Mouse (Mus musculus): ENCODE measurements around the gene Hecw2. TPM values are rescaled to one million over a fixed set of nuclear protein-coding genes. Genes with fewer than 3 reads are reported as not detected.

Gene Hecw2
- polyA plus RNA-seq, 2 experiments from 2014 or later, result 0.04 TPM; not detected in 1

DNA sequence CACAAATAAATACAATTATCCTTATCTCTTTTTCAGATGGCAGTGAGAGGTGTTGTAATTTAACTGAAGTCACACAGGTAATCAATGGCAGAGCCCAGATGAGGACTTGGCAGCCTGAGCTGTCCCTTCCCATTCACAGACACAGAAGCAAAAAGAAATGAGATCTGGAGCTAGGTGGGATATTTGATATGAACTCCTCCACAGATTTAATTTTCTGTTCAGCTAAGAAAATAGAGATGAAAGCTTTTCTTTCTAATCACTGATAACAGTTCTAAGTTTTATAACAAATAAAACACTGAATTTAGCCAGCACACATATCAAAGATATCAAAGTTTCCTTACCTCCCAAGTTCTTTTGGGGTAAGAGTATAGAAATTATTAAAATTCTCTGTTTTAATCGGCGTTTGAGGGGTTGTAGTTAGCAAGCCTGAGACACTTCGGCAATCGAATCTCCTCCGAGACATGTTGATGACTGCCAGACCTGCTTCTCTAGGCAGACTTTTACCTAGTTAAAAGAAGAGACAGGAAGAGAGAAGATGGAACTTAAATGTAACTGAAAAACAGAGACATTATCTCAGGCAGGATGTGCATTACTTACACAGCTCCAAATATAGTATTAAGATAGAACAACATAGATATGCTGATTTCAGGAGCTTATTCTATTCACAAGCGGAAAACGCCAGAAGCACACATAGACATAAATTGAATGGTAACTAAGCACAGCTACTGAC is 418.6 kb downstream of the Hecw2 start:
- peak; percentile 40 for ATAC-seq

DNA sequence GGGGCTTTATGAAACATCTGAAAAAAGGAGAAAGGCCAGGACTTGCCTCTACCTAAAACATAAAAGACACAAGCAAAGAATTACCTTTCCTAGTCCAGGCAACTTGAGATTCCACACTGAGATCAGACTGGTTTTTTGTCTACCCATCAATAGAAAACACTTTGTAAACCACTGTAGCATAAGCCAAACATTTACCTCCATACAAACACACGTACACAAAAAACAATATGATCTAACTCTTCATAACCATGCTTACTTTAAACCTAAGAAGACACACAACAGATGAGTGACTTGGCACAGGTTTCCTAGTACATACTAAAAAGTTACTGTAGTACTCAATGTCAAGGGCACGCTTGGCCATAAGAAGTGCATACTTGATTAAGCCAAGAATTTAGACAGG is 419.4 kb downstream of the Hecw2 start:
- ATAC-seq, result no peak

DNA sequence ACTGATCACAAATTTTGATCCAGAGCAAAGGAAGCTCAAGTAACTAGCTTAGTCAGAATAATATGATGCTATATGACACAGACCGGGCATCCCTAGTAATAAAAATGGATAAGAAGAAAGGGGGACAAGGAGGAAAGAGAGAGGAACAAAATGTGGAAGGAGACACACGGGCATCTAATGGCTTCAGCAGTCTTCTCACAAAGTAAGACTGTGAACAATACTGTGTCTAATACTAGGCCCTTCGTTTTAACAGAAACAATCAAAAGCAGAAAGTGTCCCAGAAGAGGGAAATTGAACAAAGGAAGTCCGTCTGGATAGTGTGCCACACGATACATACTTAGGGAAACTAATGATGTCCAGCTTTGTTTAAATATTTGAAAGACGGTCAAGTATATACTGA is 419.9 kb downstream of the Hecw2 start:
- ATAC-seq, result no peak

DNA sequence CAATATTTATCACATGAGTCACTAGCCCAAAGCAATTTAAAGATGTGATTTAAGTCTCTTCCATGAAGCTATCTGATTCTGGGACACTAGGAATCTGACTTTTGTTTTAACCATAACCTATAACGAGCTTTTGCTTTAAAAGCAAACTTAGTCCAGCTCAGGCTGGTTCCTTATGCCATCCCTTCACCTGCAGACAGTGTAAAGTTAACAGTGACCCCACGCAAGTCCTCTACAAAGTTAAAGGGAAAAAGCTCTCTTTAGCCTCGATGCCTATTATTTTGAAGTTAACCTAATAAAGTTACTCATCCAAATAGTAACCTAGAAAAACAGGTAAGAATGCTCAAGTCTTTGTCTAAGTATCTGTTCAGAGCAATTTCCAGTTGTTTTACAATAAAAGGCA is 420.4 kb downstream of the Hecw2 start:
- no peak for ATAC-seq

DNA sequence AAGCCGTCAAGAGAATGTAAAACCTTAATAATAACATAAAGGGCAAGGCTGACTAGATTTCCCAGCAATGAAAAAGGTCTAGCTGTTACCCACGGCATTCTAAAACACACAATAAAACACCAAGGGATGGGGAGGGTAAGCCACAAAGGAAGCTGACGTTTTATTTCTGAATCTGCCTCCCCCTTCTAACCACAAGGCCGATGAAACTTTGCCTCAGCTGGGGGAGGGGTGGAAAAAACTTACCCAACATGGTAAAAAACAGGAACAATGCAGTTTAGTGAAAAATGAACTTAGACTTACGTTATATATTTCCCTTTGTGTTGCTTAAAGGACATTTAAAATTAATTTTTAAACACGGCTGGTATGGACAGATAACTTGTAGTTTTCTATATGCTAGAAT is 421.0 kb downstream of the Hecw2 start:
- peak; percentile 72 for ATAC-seq

DNA sequence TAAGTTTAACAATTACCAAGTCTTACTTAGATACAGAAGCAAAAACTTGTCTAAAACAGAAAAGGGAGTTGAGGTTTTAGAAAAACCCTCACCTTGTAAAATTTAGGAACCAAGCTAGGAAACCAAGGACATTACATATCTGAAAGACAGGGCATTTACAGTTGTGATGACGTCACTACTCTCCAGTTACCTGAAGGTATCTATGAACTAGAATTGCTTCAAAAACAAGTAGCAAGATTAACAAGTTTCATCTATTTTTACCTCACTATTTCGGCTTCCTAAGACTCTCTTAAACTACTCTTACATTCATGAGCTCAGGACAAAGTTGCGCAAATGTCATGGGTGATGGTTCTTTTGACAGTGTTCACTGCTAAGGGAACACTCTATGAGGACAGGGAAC is 422.0 kb downstream of the Hecw2 start:
- no peak for ATAC-seq

DNA sequence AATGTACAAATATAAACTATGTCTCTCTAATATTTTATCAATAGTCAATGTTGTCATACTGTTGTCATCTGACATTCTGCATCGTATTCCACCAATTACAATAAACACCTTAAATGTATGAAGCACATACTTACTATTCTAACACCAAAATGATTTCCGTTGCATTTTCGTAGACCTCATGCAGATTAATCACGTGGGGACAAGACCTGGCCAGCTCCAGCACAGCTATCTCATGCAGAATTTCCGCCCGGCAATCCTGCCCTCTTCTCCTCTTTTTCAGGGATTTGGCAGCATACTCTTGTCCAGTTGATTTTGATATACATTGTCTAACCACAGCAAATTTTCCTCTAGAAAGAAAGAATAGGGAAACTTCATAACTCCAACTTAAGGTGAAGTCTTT is 423.5 kb downstream of the Hecw2 start:
- no peak for ATAC-seq

DNA sequence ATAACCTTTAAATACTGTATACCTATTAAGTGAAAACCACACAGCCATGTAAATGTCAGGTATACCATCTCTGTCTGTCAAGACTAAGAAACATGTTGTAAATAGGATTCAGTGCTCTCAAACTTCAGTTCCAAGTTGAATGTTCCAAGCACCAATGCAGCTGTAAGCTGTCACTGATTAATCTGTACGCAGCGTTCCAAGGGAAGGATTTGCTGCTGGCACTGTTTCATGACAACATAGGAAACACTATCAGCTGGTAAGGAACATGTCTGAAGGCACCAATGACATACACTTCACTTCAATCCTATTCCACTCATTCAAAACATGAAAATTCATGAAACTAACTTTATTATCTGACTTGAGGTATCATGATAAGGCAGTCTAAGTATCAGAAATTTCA is 428.9 kb downstream of the Hecw2 start:
- no peak for ATAC-seq

DNA sequence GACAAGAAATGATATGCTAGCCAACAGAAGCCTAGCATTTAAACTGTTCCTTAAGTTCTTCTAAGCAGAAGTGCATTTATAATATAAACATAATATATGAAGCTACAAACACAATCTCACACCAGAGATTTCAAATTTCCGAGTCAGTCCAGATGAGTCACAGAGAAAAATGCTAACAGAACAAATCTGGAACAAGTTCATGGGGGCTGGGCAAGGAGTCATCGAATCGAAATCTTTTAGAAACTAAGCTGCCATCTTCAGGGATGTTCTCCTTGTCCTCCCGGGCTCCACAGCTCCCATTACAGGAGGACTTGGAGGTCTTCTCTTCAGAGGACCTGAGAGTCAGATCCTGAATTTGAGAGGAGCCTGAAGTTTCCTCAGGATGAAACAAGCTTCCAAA is 437.7 kb downstream of the Hecw2 start:
- no peak for ATAC-seq

Other genes starting within 250 kb of the Hecw2 start
- under 1 TPM in 1 of 2 experiments, not detected in 1; 0.15 TPM for gene Ccdc150, start 55.5 kb upstream of the Hecw2 start, polyA plus RNA-seq (2017; shearing (Covaris generic))
- 10 to 100 TPM; 17.3 to 21.9 TPM for gene Gtf3c3, start 243.8 kb upstream of the Hecw2 start, polyA plus RNA-seq (2017; shearing (Covaris generic))

Data from activated CD4-positive, CD25-positive, alpha-beta regulatory T cell, adult 4 months (primary cell).